Mouse (Mus musculus) cerebellum, adult 2 months (tissue): ENCODE data around the gene Hebp2.

Experiments used
- CTCF ChIP-seq: fragments of 200-500 bp; IDR thresholded peaks from 2 replicates; pipeline ENCODE4 v1.5.1; 2011; ENCODE audit warnings: low read depth, mild to moderate bottlenecking, control low read depth, low read length, moderate library complexity, borderline replicate concordance; ENCODE audit not compliant: insufficient read depth
- POLR2A ChIP-seq: fragments of 200-500 bp; IDR thresholded peaks from 2 replicates; pipeline ENCODE4 v1.6.1; 2011; ENCODE audit warnings: low read length, control low read depth, borderline replicate concordance; ENCODE audit not compliant: insufficient read depth

GRCm38 (mm10) chr10:18530161-18530560 lies 15.7 kb downstream of the Hebp2 start:
- no peak for TF ChIP-seq CTCF
- TF ChIP-seq POLR2A = no peak
